Mouse (Mus musculus): ENCODE measurements around the gene Cilp.

GRCm38 (mm10) chr9:65267742-65268515 is 2.9 kb downstream of the Cilp start:
- TF ChIP-seq CTCF (IDR thresholded peaks at IDR 0.05; ENCODE audit: control insufficient read depth, insufficient read depth, low read length), result no peak
- no peak for TF ChIP-seq POLR2A (IDR thresholded peaks at IDR 0.05; ENCODE audit: borderline replicate concordance, control insufficient read depth, low read depth, low read length)
